Mouse (Mus musculus) forebrain, embryonic 11.5 days (tissue): Measurements from ENCODE around the gene Hrct1. TPM values are rescaled to one million over a fixed set of nuclear protein-coding genes. Genes with fewer than 3 reads are reported as not detected.

ENCODE experiments used
- ATAC-seq: fragments of 200-750 bp; cut with Nextera tagmentation; replicated peaks from 2 replicates; pipeline ENCODE4 v1.8.0; 2017; ENCODE audit warnings: moderate TSS enrichment; ENCODE audit not compliant: low FRiP score
- DNase-seq: peaks from one replicate; pipeline ENCODE4 v3.0.0-alpha.2; 2017; ENCODE audit warnings: low spot score
- H3K27ac ChIP-seq: fragments of 300-500 bp; sonication (generic); 2 replicates; pipeline ENCODE4 v1.5.1; 2014; ENCODE audit warnings: low read depth, low read length
- H3K27me3 ChIP-seq: fragments of 300-500 bp; sonication (generic); 2 replicates; pipeline ENCODE4 v1.6.1; 2014; ENCODE audit warnings: mild to moderate bottlenecking, low read length, mixed read lengths; ENCODE audit not compliant: control insufficient read depth, insufficient read depth
- H3K36me3 ChIP-seq: fragments of 300-500 bp; sonication (generic); 2 replicates; pipeline ENCODE4 v1.6.1; 2014; ENCODE audit warnings: mild to moderate bottlenecking, low read length, moderate library complexity, mixed read lengths; ENCODE audit not compliant: control insufficient read depth, insufficient read depth
- H3K4me1 ChIP-seq: fragments of 300-500 bp; sonication (generic); replicated peaks from 2 replicates; pipeline ENCODE4 v1.6.1; 2014; ENCODE audit warnings: low read length, mixed read lengths; ENCODE audit not compliant: control insufficient read depth, insufficient read depth
- H3K4me2 ChIP-seq: fragments of 300-500 bp; sonication (generic); 2 replicates; pipeline ENCODE4 v1.6.1; 2014; ENCODE audit warnings: low read depth, mild to moderate bottlenecking, low read length, moderate library complexity, mixed read lengths; ENCODE audit not compliant: severe bottlenecking
- H3K4me3 ChIP-seq: fragments of 300-500 bp; sonication (generic); 2 replicates; pipeline ENCODE4 v1.5.1; 2014; ENCODE audit warnings: low read depth, low read length
- H3K9ac ChIP-seq: fragments of 300-500 bp; sonication (generic); 2 replicates; pipeline ENCODE4 v1.6.1; 2014; ENCODE audit warnings: low read length
- H3K9me3 ChIP-seq: fragments of 300-500 bp; sonication (generic); 2 replicates; pipeline ENCODE4 v1.6.1; 2016; ENCODE audit warnings: low read length, mixed read lengths; ENCODE audit not compliant: control insufficient read depth
- WGBS: fragments of 180-500 bp; shearing (Covaris S2); extraction: QIAGEN DNeasy Blood & Tissue Kit; methylation state at CpG from one replicate; pipeline ENCODE4 v1.1.7; 2014; 5-methylcytosine and 5-hydroxymethylcytosine counted together
- polyA plus RNA-seq: library from polyadenylated mRNA; unstranded; fragments of >200 nt; fragmentation: Nextera tagmentation; extraction: Ambion mirVana; gene quantifications from 2 replicates; pipeline ENCODE4 v1.2.1, GENCODE M21; 2014

The Hrct1 gene
- polyA plus RNA-seq, 1 experiment from 2014 or later: not detected

DNA sequence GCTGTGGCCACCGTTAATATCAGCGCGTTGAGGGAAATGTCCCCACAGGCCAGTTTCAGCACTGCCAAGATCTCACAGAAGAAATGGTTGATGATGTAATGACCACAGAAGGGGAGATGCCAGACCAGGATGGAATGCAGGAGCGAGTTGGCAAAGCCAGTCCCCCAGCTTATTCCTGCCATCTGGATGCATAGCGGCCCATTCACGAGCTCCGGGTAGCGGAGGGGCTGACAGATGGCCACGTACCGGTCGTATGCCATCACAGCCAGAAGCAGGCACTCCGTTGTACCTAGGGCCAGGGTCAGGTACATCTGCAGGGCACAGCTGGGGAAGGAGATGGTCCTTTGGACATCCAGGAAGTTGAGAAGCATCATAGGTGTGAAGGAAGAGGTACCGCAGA, 30.4 kb upstream of the Hrct1 start:
- no peak overlapping the region for H3K4me3 ChIP-seq
- no peaks in the 10 kb centered on the region for H3K36me3 ChIP-seq
- H3K9ac ChIP-seq: no peak overlapping the region
- WGBS: 92% methylated on average over 13 of the region's 13 CpGs
- DNase-seq (no peak), ATAC-seq (no peak)
- no peak overlapping the region for H3K4me2 ChIP-seq
- H3K4me1 ChIP-seq: 0 out of 2 replicates have a peak, but pooled peaks cover 2% of the 10 kb centered on the region
- H3K27ac ChIP-seq: no peak overlapping the region
- no peaks in the 10 kb centered on the region for H3K27me3 ChIP-seq
- H3K9me3 ChIP-seq: no peaks in the 10 kb centered on the region

- Histone ChIP-seq H3K36me3 (no peaks in the 10 kb centered on the region), H3K4me3 (no peak within 1 kb of the TSS), H3K4me2 (no peak within 1 kb of the TSS), H3K4me1 (no peaks in the 10 kb centered on the region), H3K9me3 (no peaks in the 10 kb centered on the region), H3K27ac (no peak within 1 kb of the TSS), H3K27me3 (no peaks in the 10 kb centered on the region), H3K9ac (no peak within 1 kb of the TSS)
- DNase-seq: no peak
- ATAC-seq: no peak
- WGBS: 91% methylated on average over 6 of the region's 6 CpGs
Measured at GRCm38 (mm10) chr4:43700707-43701106, 26.3 kb upstream of the Hrct1 start, which contains the start of gene Olfr70. Gene Olfr70, minus strand, starts transcription at chr4:43700807.

DNA sequence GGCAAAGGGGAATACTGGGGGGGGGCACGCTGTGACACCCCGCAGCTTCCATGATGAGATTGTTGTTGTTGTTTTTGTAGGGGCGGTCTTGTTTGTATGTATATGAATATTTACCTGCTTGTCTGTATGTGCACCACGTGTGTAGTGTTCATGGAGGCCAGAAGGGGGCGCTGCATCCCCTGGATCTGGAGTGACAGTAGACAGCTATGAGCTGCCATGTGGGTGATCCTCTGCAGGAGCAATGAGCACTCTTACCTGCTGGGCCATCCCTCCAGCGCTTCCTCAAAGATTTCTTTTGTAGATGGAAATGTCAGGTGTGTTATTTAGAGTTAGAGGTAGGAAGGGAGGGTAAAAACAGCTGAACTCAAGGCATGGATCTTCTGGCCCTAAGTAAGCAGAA, 23.5 kb upstream of the Hrct1 start:
- no peaks in the 10 kb centered on the region for H3K36me3 ChIP-seq
- no peak overlapping the region for H3K4me3 ChIP-seq
- no peaks in the 10 kb centered on the region for H3K9me3 ChIP-seq
- no peak overlapping the region for H3K27ac ChIP-seq
- no peak for DNase-seq
- no peak overlapping the region for H3K4me2 ChIP-seq
- H3K4me1 ChIP-seq: no peaks in the 10 kb centered on the region
- WGBS: 82% methylated on average over 6 of the region's 6 CpGs
- H3K27me3 ChIP-seq: no peaks in the 10 kb centered on the region
- no peak for ATAC-seq
- no peak overlapping the region for H3K9ac ChIP-seq

- H3K9me3 ChIP-seq: no peaks in the 10 kb centered on the region
- no peak overlapping the region for H3K27ac ChIP-seq
- ATAC-seq (no peak), DNase-seq (no peak)
- 87% methylated on average over 8 of the region's 8 CpGs for WGBS
- no peak overlapping the region for H3K4me3 ChIP-seq
- H3K36me3 ChIP-seq: no peaks in the 10 kb centered on the region
- H3K4me2 ChIP-seq: no peak overlapping the region
- H3K9ac ChIP-seq: no peak overlapping the region
- H3K4me1 ChIP-seq: no peaks in the 10 kb centered on the region
- H3K27me3 ChIP-seq: no peaks in the 10 kb centered on the region
Measured at GRCm38 (mm10) chr4:43703851-43704250, 23.1 kb upstream of the Hrct1 start.

- Histone ChIP-seq H3K27me3 (no peaks in the 10 kb centered on the region), H3K36me3 (no peaks in the 10 kb centered on the region), H3K9me3 (no peaks in the 10 kb centered on the region), H3K27ac (no peak overlapping the region), H3K4me1 (no peaks in the 10 kb centered on the region), H3K4me3 (no peak overlapping the region), H3K4me2 (no peak overlapping the region), H3K9ac (no peak overlapping the region)
- DNase-seq: no peak
- WGBS: 89% methylated on average over 13 of the region's 13 CpGs
- no peak for ATAC-seq
Measured at GRCm38 (mm10) chr4:43705991-43706390, 21.0 kb upstream of the Hrct1 start.

DNA sequence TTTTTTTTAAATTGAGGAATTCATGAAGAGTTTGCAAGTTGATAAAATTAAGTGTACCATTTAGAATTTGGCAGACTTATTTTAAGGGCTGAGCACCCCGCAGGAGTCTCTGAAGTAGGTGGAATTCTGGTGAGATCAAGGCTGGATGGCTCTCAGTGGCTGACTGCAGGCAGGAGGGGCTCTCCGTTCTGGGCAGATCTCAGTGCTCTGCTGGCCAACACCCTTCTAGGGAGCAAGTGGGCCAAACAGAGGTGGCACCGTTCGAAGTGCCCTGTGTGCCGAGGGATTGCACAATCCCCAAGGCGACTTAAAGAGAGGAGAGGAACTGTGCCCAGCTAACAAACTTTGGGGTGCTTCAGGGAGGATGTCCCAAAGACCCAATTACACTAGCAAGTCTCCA, 17.1 kb upstream of the Hrct1 start, which contains the start of gene Olfr71:
TSS of gene Olfr71 (minus strand) at position 387 of the 400 bp plus-strand sequence.
- H3K27ac ChIP-seq: no peak within 1 kb of the TSS
- no peak within 1 kb of the TSS for H3K4me3 ChIP-seq
- no peaks in the 10 kb centered on the region for H3K27me3 ChIP-seq
- DNase-seq: no peak
- H3K4me2 ChIP-seq: no peak within 1 kb of the TSS
- no peak within 1 kb of the TSS for H3K9ac ChIP-seq
- ATAC-seq: no peak
- 80% methylated on average over 6 of the region's 6 CpGs for WGBS
- no peaks in the 10 kb centered on the region for H3K36me3 ChIP-seq
- no peaks in the 10 kb centered on the region for H3K9me3 ChIP-seq
- H3K4me1 ChIP-seq: no peaks in the 10 kb centered on the region

GRCm38 (mm10) chr4:43711821-43712220, 15.2 kb upstream of the Hrct1 start:
- ATAC-seq (no peak), DNase-seq (peak; percentile 87)
- Histone ChIP-seq H3K9me3 (no peaks in the 10 kb centered on the region), H3K9ac (no peak overlapping the region), H3K4me1 (no peaks in the 10 kb centered on the region), H3K27ac (no peak overlapping the region), H3K27me3 (no peaks in the 10 kb centered on the region), H3K4me3 (no peak overlapping the region), H3K4me2 (no peak overlapping the region), H3K36me3 (no peaks in the 10 kb centered on the region)
- WGBS: 2% methylated on average over 2 of the region's 2 CpGs

DNA sequence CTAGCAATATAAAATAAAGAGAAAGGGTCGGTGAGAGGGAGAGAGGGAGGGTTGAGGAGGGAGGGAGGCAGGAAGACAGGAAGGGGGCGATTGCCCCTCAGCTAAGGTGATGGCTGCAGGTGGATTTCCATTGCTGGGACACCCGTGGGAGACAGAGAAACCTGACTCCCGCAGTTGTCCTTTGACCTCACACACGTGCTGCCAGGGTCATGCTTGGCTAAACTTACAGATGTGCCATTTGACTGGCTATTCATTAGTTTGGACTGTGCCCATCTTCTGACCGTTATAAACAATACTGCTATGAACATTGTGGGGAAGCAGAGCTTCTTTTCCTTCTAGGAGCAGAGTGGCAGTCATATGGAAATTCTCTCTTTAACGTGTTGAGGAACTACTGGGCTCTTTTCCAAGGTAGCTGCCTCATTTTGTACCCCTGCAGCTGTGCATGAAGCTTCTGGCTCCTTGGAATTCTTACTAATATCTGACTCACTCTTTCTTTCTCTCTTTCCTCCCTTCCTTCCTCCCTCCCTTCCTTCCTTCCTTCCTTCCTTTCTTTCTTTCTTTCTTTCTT, 13.3 kb upstream of the Hrct1 start:
- DNase-seq (no peak), ATAC-seq (no peak)
- 51% methylated on average over 7 of the region's 7 CpGs for WGBS
- Histone ChIP-seq H3K9ac (no peak overlapping the region), H3K4me2 (no peak overlapping the region), H3K27ac (no peak overlapping the region), H3K4me3 (no peak overlapping the region), H3K4me1 (no peaks in the 10 kb centered on the region), H3K36me3 (no peaks in the 10 kb centered on the region), H3K9me3 (no peaks in the 10 kb centered on the region), H3K27me3 (no peaks in the 10 kb centered on the region)

GRCm38 (mm10) chr4:43720491-43721228, 6.3 kb upstream of the Hrct1 start:
- no peak for ATAC-seq
- no peak overlapping the region for H3K27ac ChIP-seq
- no peaks in the 10 kb centered on the region for H3K4me1 ChIP-seq
- H3K36me3 ChIP-seq: no peaks in the 10 kb centered on the region
- H3K9ac ChIP-seq: no peak overlapping the region
- no peaks in the 10 kb centered on the region for H3K9me3 ChIP-seq
- no peak for DNase-seq
- H3K4me2 ChIP-seq: no peak overlapping the region
- WGBS: 69% methylated on average over 12 of the region's 16 CpGs
- H3K27me3 ChIP-seq: no peaks in the 10 kb centered on the region
- H3K4me3 ChIP-seq: no peak overlapping the region
